Mouse (Mus musculus) liver, adult 10 weeks (tissue): ENCODE results near the gene Proser2. TPM values are rescaled to one million over a fixed set of nuclear protein-coding genes. Genes with fewer than 3 reads are reported as not detected.

ENCODE experiments used
- polyA plus RNA-seq: library from polyadenylated mRNA; stranded (reverse); fragments of 350-450 nt; fragmentation: Illumina TruSeq; extraction: RNeasy Lipid Tissue Mini Kit (QIAGEN cat#74804); gene quantifications from one replicate; pipeline ENCODE4 v1.2.3, GENCODE M21; 2014; ENCODE audit warnings: low read depth, low replicate concordance

Proser2 gene
- 4.2 TPM for polyA plus RNA-seq

GRCm38 (mm10) chr2:6129555-6130355 lies at the start of gene Proser2:
Gene Proser2, minus strand, starts transcription at chr2:6130211.

Other genes starting within 250 kb of the Proser2 start
- gene Sec61a2, start 234.8 kb downstream of the Proser2 start, polyA plus RNA-seq: 14.1 TPM
- 49.4 TPM for gene Dhtkd1, start 187.4 kb downstream of the Proser2 start, polyA plus RNA-seq
- 25.5 TPM for gene Upf2, start 178.7 kb downstream of the Proser2 start, polyA plus RNA-seq
- gene Echdc3, start 82.8 kb upstream of the Proser2 start, polyA plus RNA-seq: 31.7 TPM
- gene Usp6nl, start 192.5 kb upstream of the Proser2 start, polyA plus RNA-seq: 10.4 TPM